Mouse (Mus musculus): ENCODE results near the gene Sspn. TPM values are rescaled to one million over a fixed set of nuclear protein-coding genes. Genes with fewer than 3 reads are reported as not detected.

The Sspn gene
- polyA plus RNA-seq, 1 experiment, result 4.7 TPM

DNA sequence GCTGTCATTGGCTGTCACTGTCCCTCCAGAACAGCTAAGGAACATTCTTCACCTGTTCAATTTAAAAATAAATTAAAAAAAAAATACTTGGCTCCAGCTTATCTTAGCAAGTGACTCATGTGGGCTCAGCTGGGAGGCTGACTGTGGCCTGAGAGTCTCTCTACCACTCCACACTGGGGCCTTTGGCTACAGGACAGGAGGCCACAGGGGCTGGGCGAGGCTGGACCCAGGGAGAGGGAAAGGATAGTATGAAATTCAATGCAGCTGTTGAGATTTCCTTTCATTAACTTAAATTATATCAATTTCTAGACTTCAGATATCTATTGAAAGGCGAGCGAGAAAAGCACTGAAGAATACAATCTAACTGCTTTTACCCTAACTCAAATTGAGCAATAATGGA is 45.9 kb downstream of the Sspn start:
- no peak for TF ChIP-seq MYOG (IDR thresholded peaks at IDR 0.05; ENCODE audit: control insufficient read depth, extremely low read depth, insufficient read length)
- no peak for TF ChIP-seq CTCF (IDR thresholded peaks at IDR 0.05; ENCODE audit: control insufficient read depth, insufficient read depth, insufficient read length)
- TF ChIP-seq MYOD1 (IDR thresholded peaks at IDR 0.05; ENCODE audit: control insufficient read depth, insufficient read length, low read depth), result peak; percentile 26
- peak; percentile 22 for TF ChIP-seq FOSL1 (IDR thresholded peaks at IDR 0.05; ENCODE audit: insufficient read depth, low read length, poor library complexity, severe bottlenecking)
- no peaks in the 10 kb centered on the region for H3K27me3 ChIP-seq (ENCODE audit: control insufficient read depth, insufficient read depth, insufficient read length)
- H3K79me3 ChIP-seq (ENCODE audit: low read depth), result no peaks in the 10 kb centered on the region
- H3K79me2 ChIP-seq (ENCODE audit: control insufficient read depth, insufficient read depth), result no peaks in the 10 kb centered on the region
- H3K36me3 ChIP-seq (ENCODE audit: control insufficient read depth, insufficient read depth), result no peaks in the 10 kb centered on the region
- no peak overlapping the region for H3K4me3 ChIP-seq (ENCODE audit: insufficient read depth, poor library complexity, severe bottlenecking)
- no peak overlapping the region for H3ac ChIP-seq (ENCODE audit: control insufficient read depth, insufficient read length, low read depth)

GRCm38 (mm10) chr6:145977771-145978450 is 46.5 kb downstream of the Sspn start:
- H3K4me3 ChIP-seq (ENCODE audit: insufficient read depth, poor library complexity, severe bottlenecking), result no peak overlapping the region
- TF ChIP-seq CEBPB (IDR thresholded peaks at IDR 0.05; ENCODE audit: low read depth), result peak; percentile 64
- TF ChIP-seq MYOG (IDR thresholded peaks at IDR 0.05; ENCODE audit: control insufficient read depth, extremely low read depth, insufficient read length), result no peak
- TF ChIP-seq CTCF (IDR thresholded peaks at IDR 0.05; ENCODE audit: control insufficient read depth, insufficient read depth, insufficient read length), result no peak
- peak; percentile 19 for TF ChIP-seq MYOD1 (IDR thresholded peaks at IDR 0.05; ENCODE audit: control insufficient read depth, insufficient read length, low read depth)
- TF ChIP-seq MAX (IDR thresholded peaks at IDR 0.05), result peak; percentile 74
- TF ChIP-seq FOSL1 (IDR thresholded peaks at IDR 0.05; ENCODE audit: insufficient read depth, low read length, poor library complexity, severe bottlenecking), result peak; percentile 88
- no peak for TF ChIP-seq USF1 (IDR thresholded peaks at IDR 0.05; ENCODE audit: low read depth)

DNA sequence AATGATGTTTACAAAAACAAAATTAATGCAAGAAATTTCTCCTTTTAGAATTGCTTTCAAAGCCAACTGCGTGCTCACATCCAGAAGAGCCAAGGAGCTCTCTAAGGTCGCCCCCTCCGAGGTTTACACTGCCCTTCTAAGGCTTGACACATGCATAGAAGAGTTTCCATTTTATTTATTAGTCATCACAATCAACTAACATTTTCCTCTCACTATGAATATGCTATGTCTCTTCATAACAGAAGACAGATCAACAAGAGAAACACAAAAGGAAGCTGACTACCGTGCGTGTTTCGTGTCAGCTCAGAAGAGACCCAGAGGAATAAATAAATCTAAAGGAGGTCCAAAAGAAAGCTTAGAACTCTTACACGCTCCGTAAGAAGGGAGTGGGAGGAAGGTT is 49.6 kb downstream of the Sspn start:
- Histone ChIP-seq H3K27me3 (ENCODE audit: control insufficient read depth, insufficient read depth, insufficient read length) (no peaks in the 10 kb centered on the region), H3K79me3 (ENCODE audit: low read depth) (no peaks in the 10 kb centered on the region), H3K4me3 (ENCODE audit: insufficient read depth, poor library complexity, severe bottlenecking) (no peak overlapping the region), H3K36me3 (ENCODE audit: control insufficient read depth, insufficient read depth) (no peaks in the 10 kb centered on the region), H3ac (ENCODE audit: control insufficient read depth, insufficient read length, low read depth) (no peak overlapping the region), H3K79me2 (ENCODE audit: control insufficient read depth, insufficient read depth) (no peaks in the 10 kb centered on the region)
- no peak for TF ChIP-seq MYOG (IDR thresholded peaks at IDR 0.05; ENCODE audit: control insufficient read depth, extremely low read depth, insufficient read length)
- TF ChIP-seq USF1 (IDR thresholded peaks at IDR 0.05; ENCODE audit: low read depth), result no peak
- TF ChIP-seq MYOD1 (IDR thresholded peaks at IDR 0.05; ENCODE audit: control insufficient read depth, insufficient read length, low read depth), result no peak
- no peak for TF ChIP-seq CEBPB (IDR thresholded peaks at IDR 0.05; ENCODE audit: low read depth)
- no peak for TF ChIP-seq CTCF (IDR thresholded peaks at IDR 0.05; ENCODE audit: control insufficient read depth, insufficient read depth, insufficient read length)
- no peak for TF ChIP-seq MAX (IDR thresholded peaks at IDR 0.05)
- TF ChIP-seq FOSL1 (IDR thresholded peaks at IDR 0.05; ENCODE audit: insufficient read depth, low read length, poor library complexity, severe bottlenecking), result no peak

More at GRCm38 (mm10) chr6:145977771-145978450, 46.5 kb downstream of the Sspn start:
- H3ac ChIP-seq (ENCODE audit: control insufficient read depth, insufficient read length, low read depth), result peak overlapping the region; percentile 22
- H3K36me3 ChIP-seq (ENCODE audit: control insufficient read depth, insufficient read depth), result no peaks in the 10 kb centered on the region
- H3K27me3 ChIP-seq (ENCODE audit: control insufficient read depth, insufficient read depth, insufficient read length), result no peaks in the 10 kb centered on the region
- H3K79me3 ChIP-seq (ENCODE audit: low read depth), result no peaks in the 10 kb centered on the region
- H3K79me2 ChIP-seq (ENCODE audit: control insufficient read depth, insufficient read depth), result no peaks in the 10 kb centered on the region

GRCm38 (mm10) chr6:145982335-145982734 is 50.9 kb downstream of the Sspn start:
- no peaks in the 10 kb centered on the region for H3K79me2 ChIP-seq (ENCODE audit: control insufficient read depth, insufficient read depth)
- no peaks in the 10 kb centered on the region for H3K79me3 ChIP-seq (ENCODE audit: low read depth)
- no peak overlapping the region for H3ac ChIP-seq (ENCODE audit: control insufficient read depth, insufficient read length, low read depth)
- H3K4me3 ChIP-seq (ENCODE audit: insufficient read depth, poor library complexity, severe bottlenecking), result no peak overlapping the region
- TF ChIP-seq CEBPB (IDR thresholded peaks at IDR 0.05; ENCODE audit: low read depth) (no peak), USF1 (IDR thresholded peaks at IDR 0.05; ENCODE audit: low read depth) (no peak), MYOD1 (IDR thresholded peaks at IDR 0.05; ENCODE audit: control insufficient read depth, insufficient read length, low read depth) (no peak), MAX (IDR thresholded peaks at IDR 0.05) (no peak), FOSL1 (IDR thresholded peaks at IDR 0.05; ENCODE audit: insufficient read depth, low read length, poor library complexity, severe bottlenecking) (no peak), MYOG (IDR thresholded peaks at IDR 0.05; ENCODE audit: control insufficient read depth, extremely low read depth, insufficient read length) (no peak), CTCF (IDR thresholded peaks at IDR 0.05; ENCODE audit: control insufficient read depth, insufficient read depth, insufficient read length) (no peak)
- no peaks in the 10 kb centered on the region for H3K27me3 ChIP-seq (ENCODE audit: control insufficient read depth, insufficient read depth, insufficient read length)
- H3K36me3 ChIP-seq (ENCODE audit: control insufficient read depth, insufficient read depth), result no peaks in the 10 kb centered on the region

DNA sequence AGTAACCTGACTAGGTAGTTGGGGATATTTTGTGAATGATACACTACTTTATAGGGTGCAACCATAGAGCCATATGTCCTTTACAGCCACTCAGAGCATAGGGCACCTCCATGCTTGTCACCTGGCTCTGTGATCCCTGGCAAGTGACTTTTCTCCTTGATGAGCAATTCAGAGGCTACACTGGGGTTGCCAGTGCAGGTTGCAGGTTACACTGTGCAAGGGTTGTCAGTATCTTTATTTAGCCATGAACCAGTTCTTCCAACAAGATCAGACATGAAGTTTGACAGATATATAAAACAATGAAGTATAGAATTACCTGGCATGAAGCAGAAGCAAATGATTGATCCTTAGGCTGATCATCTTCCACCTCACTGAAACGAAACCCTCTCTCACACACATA is 59.1 kb downstream of the Sspn start:
- Histone ChIP-seq H3K79me3 (ENCODE audit: low read depth) (no peaks in the 10 kb centered on the region), H3K4me3 (ENCODE audit: insufficient read depth, poor library complexity, severe bottlenecking) (no peak overlapping the region), H3K27me3 (ENCODE audit: control insufficient read depth, insufficient read depth, insufficient read length) (no peaks in the 10 kb centered on the region), H3K79me2 (ENCODE audit: control insufficient read depth, insufficient read depth) (no peaks in the 10 kb centered on the region), H3ac (ENCODE audit: control insufficient read depth, insufficient read length, low read depth) (no peak overlapping the region), H3K36me3 (ENCODE audit: control insufficient read depth, insufficient read depth) (no peaks in the 10 kb centered on the region)
- TF ChIP-seq MAX (IDR thresholded peaks at IDR 0.05) (no peak), FOSL1 (IDR thresholded peaks at IDR 0.05; ENCODE audit: insufficient read depth, low read length, poor library complexity, severe bottlenecking) (no peak), CEBPB (IDR thresholded peaks at IDR 0.05; ENCODE audit: low read depth) (no peak), CTCF (IDR thresholded peaks at IDR 0.05; ENCODE audit: control insufficient read depth, insufficient read depth, insufficient read length) (no peak), USF1 (IDR thresholded peaks at IDR 0.05; ENCODE audit: low read depth) (no peak), MYOG (IDR thresholded peaks at IDR 0.05; ENCODE audit: control insufficient read depth, extremely low read depth, insufficient read length) (no peak)

Data from C2C12 (cell line).